Mouse (Mus musculus) megakaryocyte, embryonic 14.5 days (primary cell): ENCODE measurements around the gene Set.

Source experiments
- FLI1 ChIP-seq: IDR thresholded peaks from 2 replicates; pipeline ENCODE4 v1.6.1; 2012; ENCODE audit warnings: low read length, inconsistent platforms, mixed read lengths
- GATA1 ChIP-seq: IDR thresholded peaks from 3 replicates; pipeline ENCODE4 v1.6.1; 2012; ENCODE audit warnings: mixed read lengths, low read length, inconsistent platforms, borderline replicate concordance

DNA sequence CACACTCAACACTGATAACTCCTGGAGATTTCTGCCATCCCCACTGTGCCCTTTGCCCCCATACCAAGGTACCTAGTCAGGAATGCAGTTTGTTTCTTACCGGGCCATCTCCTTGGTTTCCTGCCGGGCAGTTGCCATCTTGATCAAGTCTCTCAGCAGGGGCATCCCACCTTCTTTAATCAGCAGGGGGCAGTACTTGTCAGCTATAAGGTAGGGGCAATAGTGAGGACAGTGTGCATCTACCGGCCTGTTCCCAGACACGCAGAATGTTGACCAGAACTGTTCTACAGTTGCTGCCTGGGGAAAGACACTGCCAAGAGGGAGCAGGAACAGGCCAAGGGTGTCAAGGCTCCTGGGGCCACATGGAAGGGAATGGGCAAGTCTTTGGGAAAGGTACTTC is 43.0 kb downstream of the Set start:
- TF ChIP-seq FLI1 = no peak
- no peak for TF ChIP-seq GATA1
